Mouse (Mus musculus) forebrain, embryonic 14.5 days (tissue): Measurements from ENCODE around the gene Hmx2. TPM values are rescaled to one million over a fixed set of nuclear protein-coding genes. Genes with fewer than 3 reads are reported as not detected.

ENCODE experiments used
- ATAC-seq: fragments of 200-750 bp; cut with Nextera tagmentation; 2 replicates; pipeline ENCODE4 v1.8.0; 2017; ENCODE audit warnings: mild to moderate bottlenecking, moderate library complexity
- DNase-seq: peaks from one replicate; pipeline ENCODE4 v3.0.0-alpha.2; 2015; ENCODE audit warnings: low spot score
- H3K27ac ChIP-seq: fragments of 300-500 bp; sonication (generic); 2 replicates; pipeline ENCODE4 v1.5.1; 2014; ENCODE audit warnings: low read depth, mild to moderate bottlenecking, control low read depth, low read length, moderate library complexity
- H3K27me3 ChIP-seq: fragments of 300-500 bp; sonication (generic); replicated peaks from 2 replicates; pipeline ENCODE4 v1.6.1; 2014; ENCODE audit warnings: low read length, control low read depth, mixed read lengths; ENCODE audit not compliant: control insufficient read depth, insufficient read depth
- H3K36me3 ChIP-seq: fragments of 300-500 bp; sonication (generic); 2 replicates; pipeline ENCODE4 v1.6.1; 2014; ENCODE audit warnings: low read length, control low read depth; ENCODE audit not compliant: control insufficient read depth, insufficient read depth
- H3K4me1 ChIP-seq: fragments of 300-500 bp; sonication (generic); 2 replicates; pipeline ENCODE4 v1.6.1; 2014; ENCODE audit warnings: antibody characterized with exemption, low read length, control low read depth; ENCODE audit not compliant: control insufficient read depth, insufficient read depth
- H3K4me2 ChIP-seq: fragments of 300-500 bp; sonication (generic); 2 replicates; pipeline ENCODE4 v1.6.1; 2014; ENCODE audit warnings: mild to moderate bottlenecking, control low read depth, low read length
- H3K4me3 ChIP-seq: fragments of 300-500 bp; sonication (generic); 2 replicates; pipeline ENCODE4 v1.5.1; 2014; ENCODE audit warnings: low read depth, low read length, control low read depth
- H3K9ac ChIP-seq: fragments of 300-500 bp; sonication (generic); 2 replicates; pipeline ENCODE4 v1.6.1; 2014; ENCODE audit warnings: mild to moderate bottlenecking, low read length, control low read depth, moderate library complexity
- H3K9me3 ChIP-seq: fragments of 300-500 bp; sonication (generic); replicated peaks from 2 replicates; pipeline ENCODE4 v1.6.1; 2016; ENCODE audit warnings: low read length, control low read depth, mixed read lengths; ENCODE audit not compliant: control insufficient read depth
- WGBS: fragments of 180-500 bp; shearing (Covaris S2); extraction: QIAGEN DNeasy Blood & Tissue Kit; methylation state at CpG from one replicate; pipeline ENCODE4 v1.1.7; 2014; 5-methylcytosine and 5-hydroxymethylcytosine counted together
- polyA plus RNA-seq: library from polyadenylated mRNA; unstranded; fragments of >200 nt; fragmentation: Nextera tagmentation; extraction: Ambion mirVana; gene quantifications from 2 replicates; pipeline ENCODE4 v1.2.1, GENCODE M21; 2014

The Hmx2 gene
- polyA plus RNA-seq, 1 experiment from 2014 or later, result 1.1 TPM

DNA sequence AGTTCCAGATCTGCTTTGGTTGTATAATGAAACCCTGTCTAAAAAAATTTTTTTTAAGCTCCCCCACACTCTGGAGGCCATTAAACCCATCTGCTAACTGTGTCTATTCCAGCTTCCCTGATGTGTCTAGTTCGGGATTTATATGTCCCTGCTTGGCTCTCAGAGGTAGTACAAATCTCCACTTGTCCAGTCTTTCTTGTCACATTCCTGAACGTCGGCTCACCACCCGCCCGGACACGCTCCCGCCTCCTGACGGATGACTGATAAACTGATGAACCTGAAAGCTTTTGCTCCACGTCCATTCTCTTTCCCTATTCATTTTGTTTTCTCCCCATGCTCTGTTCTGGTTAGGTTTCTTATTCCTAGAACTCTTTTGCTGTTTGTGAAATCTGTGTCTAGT lies 33.6 kb downstream of the Hmx2 start:
- peaks cover 13% of the 10 kb centered on the region for H3K27me3 ChIP-seq
- DNase-seq (no peak), ATAC-seq (no peak)
- H3K36me3 ChIP-seq, result no peaks in the 10 kb centered on the region
- WGBS, result 78% methylated on average over 9 of the region's 9 CpGs
- H3K9me3 ChIP-seq, result no peaks in the 10 kb centered on the region
- no peak overlapping the region for H3K4me2 ChIP-seq
- H3K27ac ChIP-seq, result no peak overlapping the region
- H3K4me1 ChIP-seq, result no peaks in the 10 kb centered on the region
- no peak overlapping the region for H3K4me3 ChIP-seq
- H3K9ac ChIP-seq, result no peak overlapping the region

DNA sequence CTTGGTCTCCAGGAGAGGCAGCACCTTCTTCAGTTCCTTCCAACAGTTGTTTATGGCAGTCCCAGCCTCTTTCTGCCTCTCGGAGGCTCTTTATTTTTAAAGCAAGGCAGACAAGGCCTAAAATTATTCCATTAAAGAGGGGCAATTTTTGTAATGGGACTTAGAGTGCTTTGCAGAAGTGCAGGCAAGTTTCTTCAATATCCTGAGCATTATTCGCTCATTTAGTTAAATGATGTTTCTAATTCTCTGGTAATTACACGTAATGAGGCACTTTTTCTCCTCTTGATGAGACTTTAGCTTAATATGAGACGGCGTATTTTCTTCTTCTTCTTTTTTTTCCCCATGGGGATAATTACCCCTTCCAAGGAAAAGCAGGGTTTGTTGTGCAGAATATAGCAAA lies 37.0 kb downstream of the Hmx2 start:
- Histone ChIP-seq H3K4me2 (no peak overlapping the region), H3K9ac (no peak overlapping the region), H3K36me3 (no peaks in the 10 kb centered on the region), H3K4me1 (no peaks in the 10 kb centered on the region), H3K4me3 (no peak overlapping the region), H3K9me3 (no peaks in the 10 kb centered on the region), H3K27ac (no peak overlapping the region), H3K27me3 (peaks cover 22% of the 10 kb centered on the region)
- DNase-seq (peak; percentile 66), ATAC-seq (no peak)
- WGBS, result 53% methylated on average over 5 of the region's 5 CpGs

DNA sequence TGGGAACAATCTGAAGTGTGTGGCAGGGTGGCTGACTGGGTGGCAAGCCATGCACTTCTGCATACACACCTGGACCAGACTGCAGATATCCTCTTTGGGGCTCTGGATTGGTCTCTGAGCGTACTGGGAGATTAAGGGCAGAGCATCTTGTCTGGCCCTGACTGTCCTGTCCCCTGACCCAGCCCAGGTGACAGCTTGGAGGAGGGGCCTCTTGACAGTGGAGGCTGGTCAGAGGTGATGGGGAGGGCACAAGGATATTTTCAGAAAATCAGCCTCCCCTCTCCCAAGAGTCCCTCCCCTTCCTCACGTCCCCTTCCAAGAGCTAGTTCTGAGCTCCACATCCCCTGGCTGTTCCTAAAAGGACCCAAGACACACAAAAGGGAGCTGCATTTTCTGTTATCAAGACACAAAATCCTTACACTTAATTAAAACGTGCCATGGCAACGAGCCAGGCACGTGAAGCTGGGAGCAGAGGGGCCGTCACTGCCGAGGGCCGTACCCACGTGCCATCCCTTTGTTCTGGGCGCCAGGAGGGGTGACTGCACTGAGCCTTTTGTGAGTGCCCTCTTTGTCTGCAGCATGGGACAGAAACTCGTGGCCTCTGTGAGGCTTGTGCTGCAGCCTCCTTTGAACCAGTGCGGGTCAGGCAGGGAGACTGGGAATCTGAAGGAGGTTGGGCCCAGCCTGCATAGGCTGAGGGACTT lies 49.4 kb downstream of the Hmx2 start:
- H3K4me1 ChIP-seq, result peaks cover 11% of the 10 kb centered on the region
- peak; percentile 76 for DNase-seq
- no peaks in the 10 kb centered on the region for H3K36me3 ChIP-seq
- H3K27me3 ChIP-seq, result peaks cover 19% of the 10 kb centered on the region
- no peaks in the 10 kb centered on the region for H3K9me3 ChIP-seq
- H3K27ac ChIP-seq, result no peak overlapping the region
- no peak overlapping the region for H3K4me3 ChIP-seq
- H3K4me2 ChIP-seq, result peak overlapping the region; percentile 24; the same call in 1 of the 2 replicates
- H3K9ac ChIP-seq, result peak overlapping the region; percentile 10; the same call in 1 of the 2 replicates
- peak; percentile 75 for ATAC-seq
- WGBS, result 4% methylated on average over 12 of the region's 12 CpGs

DNA sequence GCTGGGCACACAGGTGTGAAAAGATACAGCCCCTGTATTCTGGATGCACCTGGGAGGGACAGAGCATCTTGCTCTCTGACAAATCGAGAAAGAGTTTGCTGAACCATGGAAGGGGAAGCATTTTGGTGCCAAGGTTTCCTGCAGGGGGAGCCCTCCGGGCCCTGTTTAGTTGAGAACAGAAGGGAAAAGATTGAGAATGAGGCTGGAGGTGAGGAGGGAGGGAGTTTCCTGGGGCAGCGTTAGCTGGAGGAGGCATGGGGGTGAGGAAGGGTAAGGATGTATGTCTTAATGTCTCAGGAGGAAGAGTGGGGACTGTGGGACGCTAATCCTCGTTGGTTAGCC lies 49.9 kb downstream of the Hmx2 start:
- peaks cover 11% of the 10 kb centered on the region for H3K4me1 ChIP-seq
- peak overlapping the region; percentile 10; the same call in 1 of the 2 replicates for H3K9ac ChIP-seq
- H3K27ac ChIP-seq, result no peak overlapping the region
- H3K9me3 ChIP-seq, result no peaks in the 10 kb centered on the region
- H3K4me2 ChIP-seq, result peak overlapping the region; percentile 24; the same call in 1 of the 2 replicates
- DNase-seq (peak; percentile 74), ATAC-seq (peak; percentile 26)
- H3K27me3 ChIP-seq, result peaks cover 19% of the 10 kb centered on the region
- WGBS, result 2% methylated on average over 5 of the region's 5 CpGs
- H3K36me3 ChIP-seq, result no peaks in the 10 kb centered on the region
- H3K4me3 ChIP-seq, result no peak overlapping the region

DNA sequence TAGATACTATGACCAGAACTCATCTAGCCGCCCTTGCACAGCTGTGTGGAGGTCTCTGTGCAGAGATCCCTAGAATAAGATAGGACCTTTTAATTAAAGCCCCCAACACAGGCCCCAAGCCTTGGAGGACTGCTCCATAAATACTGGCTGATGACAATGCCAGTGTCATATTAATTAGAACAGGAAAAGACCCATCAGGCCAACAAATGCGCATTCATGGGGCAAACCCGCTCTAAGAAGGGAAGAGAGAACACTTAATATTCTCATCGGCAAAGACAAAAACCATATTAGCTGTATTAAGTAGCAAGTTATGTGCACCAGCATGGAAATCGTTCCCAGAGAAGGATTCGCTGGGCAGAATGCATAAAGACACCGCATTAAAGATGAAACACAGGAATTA lies 53.5 kb downstream of the Hmx2 start:
- no peak for DNase-seq
- WGBS, result 58% methylated on average over 7 of the region's 7 CpGs
- no peak for ATAC-seq
- Histone ChIP-seq H3K4me1 (peaks cover 11% of the 10 kb centered on the region), H3K27ac (no peak overlapping the region), H3K4me3 (no peak overlapping the region), H3K36me3 (no peaks in the 10 kb centered on the region), H3K9me3 (no peaks in the 10 kb centered on the region), H3K27me3 (peaks cover 13% of the 10 kb centered on the region), H3K4me2 (no peak overlapping the region), H3K9ac (no peak overlapping the region)

DNA sequence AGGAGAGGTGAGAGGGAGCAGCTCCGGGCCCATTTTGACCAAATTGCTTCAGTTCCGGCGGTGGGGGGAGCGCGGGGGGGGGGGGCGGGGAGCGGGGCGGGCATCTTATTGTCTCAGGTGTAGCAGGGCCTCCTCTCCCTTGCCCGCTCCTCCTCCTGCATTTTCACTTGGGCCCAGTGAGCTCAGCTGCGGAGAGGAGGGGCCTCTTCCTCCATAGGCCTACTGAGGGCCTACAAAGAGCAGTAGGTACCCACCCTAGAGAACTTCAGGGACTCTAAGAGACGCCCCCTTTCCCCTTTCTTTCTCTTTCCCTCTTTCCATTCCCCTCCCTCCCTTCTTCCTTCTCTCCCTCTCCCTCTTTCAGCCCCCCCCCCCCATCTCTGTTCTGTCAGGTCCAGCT lies 54.6 kb downstream of the Hmx2 start:
- ATAC-seq, result no peak
- H3K9me3 ChIP-seq, result no peaks in the 10 kb centered on the region
- peaks cover 5% of the 10 kb centered on the region for H3K4me1 ChIP-seq
- H3K4me3 ChIP-seq, result no peak overlapping the region
- DNase-seq, result no peak
- WGBS, result 2% methylated on average over 9 of the region's 11 CpGs
- no peak overlapping the region for H3K27ac ChIP-seq
- no peak overlapping the region for H3K9ac ChIP-seq
- no peaks in the 10 kb centered on the region for H3K36me3 ChIP-seq
- H3K4me2 ChIP-seq, result no peak overlapping the region
- H3K27me3 ChIP-seq, result peaks cover 13% of the 10 kb centered on the region

DNA sequence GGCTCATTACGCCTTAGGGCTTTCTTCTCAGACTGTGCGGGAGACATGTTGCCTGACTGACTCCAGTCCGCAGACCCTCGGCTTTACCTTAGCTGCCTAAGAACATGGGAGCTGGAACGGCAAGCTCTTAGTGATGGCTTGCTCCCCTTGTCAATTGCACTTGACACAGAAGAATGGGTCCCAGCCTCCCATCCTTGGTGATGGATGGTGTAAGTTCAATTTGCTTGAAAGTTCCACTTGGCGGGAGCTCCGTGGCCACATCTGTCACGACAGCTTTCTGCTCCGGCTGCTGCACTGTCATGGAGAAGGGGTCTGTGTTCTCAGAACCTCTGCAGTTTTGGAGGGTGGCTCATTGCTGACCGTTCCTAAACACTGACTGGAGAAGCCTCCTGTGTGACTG lies 56.4 kb downstream of the Hmx2 start:
- no peak for ATAC-seq

DNA sequence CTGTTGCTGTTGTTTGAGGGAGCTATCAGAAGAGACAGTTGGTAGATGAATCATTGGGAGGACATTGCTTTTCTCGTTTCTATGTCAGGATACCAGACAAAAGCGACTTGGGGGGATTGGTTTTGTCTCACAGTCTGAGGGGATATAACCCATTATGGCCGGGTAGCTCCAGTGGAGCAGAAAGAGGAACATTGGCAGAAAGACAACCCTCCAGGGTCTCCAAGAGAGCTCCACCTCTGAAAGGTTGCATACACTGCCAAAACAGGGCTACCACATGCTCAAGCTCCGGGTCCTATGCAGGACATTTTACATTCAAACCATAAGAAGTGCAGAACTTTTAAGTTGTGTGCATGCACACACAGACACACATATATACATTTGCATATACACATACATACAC lies 56.9 kb downstream of the Hmx2 start:
- Histone ChIP-seq H3K4me1 (no peaks in the 10 kb centered on the region), H3K4me3 (no peak overlapping the region), H3K36me3 (no peaks in the 10 kb centered on the region), H3K27me3 (no peaks in the 10 kb centered on the region; the same call in 1 of the 2 replicates), H3K4me2 (no peak overlapping the region), H3K27ac (no peak overlapping the region), H3K9ac (no peak overlapping the region), H3K9me3 (no peaks in the 10 kb centered on the region)
- no peak for ATAC-seq
- DNase-seq, result no peak
- 67% methylated on average over 4 of the region's 4 CpGs for WGBS

More for the DNA sequence above, 56.4 kb downstream of the Hmx2 start:
- H3K4me3 ChIP-seq, result no peak overlapping the region
- H3K4me1 ChIP-seq, result no peaks in the 10 kb centered on the region
- no peaks in the 10 kb centered on the region for H3K9me3 ChIP-seq
- no peaks in the 10 kb centered on the region for H3K36me3 ChIP-seq
- no peak overlapping the region for H3K27ac ChIP-seq
- DNase-seq, result no peak
- WGBS, result 91% methylated on average over 10 of the region's 10 CpGs
- peaks cover 3% of the 10 kb centered on the region; the same call in 1 of the 2 replicates for H3K27me3 ChIP-seq
- no peak overlapping the region for H3K9ac ChIP-seq
- no peak overlapping the region for H3K4me2 ChIP-seq
